Mouse (Mus musculus) testis, adult 2 months (tissue): ENCODE measurements at regions not wholly inside any gene's neighbourhood (a gene's known extent, or its start where the extent isn't known, plus 50 kb on each side); places are given as distances from the start of the nearest gene placed in this dataset.
"Not testable (repeated sequence)": the region's sequence is repeated elsewhere in the genome, so short reads cannot be mapped to it uniquely, and the experiment has no call there.

Experiments
- CTCF ChIP-seq: fragments of 200-500 bp; IDR thresholded peaks from 2 replicates; pipeline ENCODE4 v1.5.1; 2012; ENCODE audit warnings: low read depth, mild to moderate bottlenecking, inconsistent platforms, low read length, moderate library complexity; ENCODE audit not compliant: control insufficient read depth, insufficient read depth, insufficient replicate concordance
- POLR2A ChIP-seq: fragments of 200-500 bp; IDR thresholded peaks from 2 replicates; pipeline ENCODE4 v1.6.1; 2012; ENCODE audit warnings: low read depth, mild to moderate bottlenecking, inconsistent platforms, low read length, moderate library complexity; ENCODE audit not compliant: control insufficient read depth

- TF ChIP-seq POLR2A, CTCF: not testable (repeated sequence)
Measured at GRCm38 (mm10) chr11:52488538-52488937, 92.3 kb downstream of the 9530068E07Rik start.
